Mouse (Mus musculus) G1E (cell line): ENCODE measurements at regions not wholly inside any gene's neighbourhood (a gene's known extent, or its start where the extent isn't known, plus 50 kb on each side); places are given as distances from the start of the nearest gene placed in this dataset.

Experiments used
- CTCF ChIP-seq: IDR thresholded peaks from 2 replicates; pipeline ENCODE4 v1.5.1; 2012; ENCODE audit warnings: low read depth, low read length, inconsistent platforms, mixed read lengths
- GATA1 ChIP-seq: IDR thresholded peaks from 2 replicates; pipeline ENCODE4 v1.6.1; 2012; ENCODE audit warnings: borderline replicate concordance, low read length, inconsistent platforms, mixed read lengths
- GATA2 ChIP-seq: IDR thresholded peaks from 2 replicates; pipeline ENCODE4 v1.6.1; 2012; ENCODE audit warnings: low read depth, low read length, inconsistent platforms, borderline replicate concordance
- POLR2AphosphoS5 ChIP-seq: IDR thresholded peaks from 2 replicates; pipeline ENCODE4 v1.6.1; 2012; ENCODE audit warnings: low read depth, low read length, inconsistent platforms; ENCODE audit not compliant: insufficient replicate concordance
- TAL1 ChIP-seq: conservative IDR thresholded peaks from 2 replicates; pipeline ENCODE4 v1.6.1; 2012; ENCODE audit warnings: low read depth, low read length, inconsistent platforms, mixed read lengths

- no peak for TF ChIP-seq CTCF
- no peak for TF ChIP-seq TAL1
- TF ChIP-seq GATA2: no peak
- no peak for TF ChIP-seq GATA1
- TF ChIP-seq POLR2AphosphoS5: no peak
Measured at GRCm38 (mm10) chr5:51894159-51894558, 296.2 kb downstream of the Dhx15 start.
